Mouse (Mus musculus): ENCODE data around the gene Tsg101. TPM values are rescaled to one million over a fixed set of nuclear protein-coding genes. Genes with fewer than 3 reads are reported as not detected.

Tsg101 gene
- polyA plus RNA-seq (2012; rRNA removed) = 57.3 and 75.1 TPM in 2 replicates

GRCm38 (mm10) chr7:46919551-46920176, at the start of gene Tsg101:
Tsg101 (minus strand) TSS chr7:46919969.
- Histone ChIP-seq H3K4me1 (ENCODE audit: control insufficient read depth, insufficient read depth, low read length) (peaks cover 9% of the 10 kb centered on the region; the same call in 1 of the 2 replicates), H3K4me3 (replicated peaks; ENCODE audit: extremely low read depth, low read depth, low read length) (peak within 1 kb of the TSS; percentile 89)
- under 1% methylated on average over 75 of the region's 75 CpGs for WGBS
- DNase-seq = peak; percentile 94
- TF ChIP-seq POLR2A (IDR thresholded peaks at IDR 0.05; ENCODE audit: borderline replicate concordance, extremely low read depth, low read depth, low read length) (peak; percentile 98), CTCF (IDR thresholded peaks at IDR 0.05; ENCODE audit: insufficient read depth, low read length) (no peak)

GRCm38 (mm10) chr7:46964070-46964469, 44.3 kb upstream of the Tsg101 start:
- 66% methylated on average over 7 of the region's 7 CpGs for WGBS
- DNase-seq = no peak
- no peak overlapping the region for H3K4me3 ChIP-seq (replicated peaks; ENCODE audit: extremely low read depth, low read depth, low read length)
- 0 out of 2 replicates have a peak, but pooled peaks cover 3% of the 10 kb centered on the region for H3K4me1 ChIP-seq (ENCODE audit: control insufficient read depth, insufficient read depth, low read length)
- no peak for TF ChIP-seq CTCF (IDR thresholded peaks at IDR 0.05; ENCODE audit: insufficient read depth, low read length)
- no peak for TF ChIP-seq POLR2A (IDR thresholded peaks at IDR 0.05; ENCODE audit: borderline replicate concordance, extremely low read depth, low read depth, low read length)

GRCm38 (mm10) chr7:46962806-46963618, 43.2 kb upstream of the Tsg101 start:
- Histone ChIP-seq H3K4me1 (ENCODE audit: control insufficient read depth, insufficient read depth, low read length) (0 out of 2 replicates have a peak, but pooled peaks cover 3% of the 10 kb centered on the region), H3K4me3 (replicated peaks; ENCODE audit: extremely low read depth, low read depth, low read length) (no peak overlapping the region)
- peak; percentile 46 for DNase-seq
- WGBS = 2% methylated on average over 9 of the region's 9 CpGs
- TF ChIP-seq CTCF (IDR thresholded peaks at IDR 0.05; ENCODE audit: insufficient read depth, low read length) (peak; percentile 38), POLR2A (IDR thresholded peaks at IDR 0.05; ENCODE audit: borderline replicate concordance, extremely low read depth, low read depth, low read length) (no peak)

GRCm38 (mm10) chr7:46962132-46962531, 42.4 kb upstream of the Tsg101 start:
- DNase-seq = no peak
- TF ChIP-seq CTCF (IDR thresholded peaks at IDR 0.05; ENCODE audit: insufficient read depth, low read length) = no peak
- no peak for TF ChIP-seq POLR2A (IDR thresholded peaks at IDR 0.05; ENCODE audit: borderline replicate concordance, extremely low read depth, low read depth, low read length)

GRCm38 (mm10) chr7:46960991-46961390, 41.2 kb upstream of the Tsg101 start:
- no peak overlapping the region for H3K4me3 ChIP-seq (replicated peaks; ENCODE audit: extremely low read depth, low read depth, low read length)
- 35% methylated on average over 3 of the region's 3 CpGs for WGBS
- TF ChIP-seq CTCF (IDR thresholded peaks at IDR 0.05; ENCODE audit: insufficient read depth, low read length) (no peak), POLR2A (IDR thresholded peaks at IDR 0.05; ENCODE audit: borderline replicate concordance, extremely low read depth, low read depth, low read length) (no peak)
- DNase-seq = no peak
- 0 out of 2 replicates have a peak, but pooled peaks cover 3% of the 10 kb centered on the region for H3K4me1 ChIP-seq (ENCODE audit: control insufficient read depth, insufficient read depth, low read length)

More at GRCm38 (mm10) chr7:46962132-46962531, 42.4 kb upstream of the Tsg101 start:
- Histone ChIP-seq H3K4me1 (ENCODE audit: control insufficient read depth, insufficient read depth, low read length) (0 out of 2 replicates have a peak, but pooled peaks cover 3% of the 10 kb centered on the region), H3K4me3 (replicated peaks; ENCODE audit: extremely low read depth, low read depth, low read length) (no peak overlapping the region)

GRCm38 (mm10) chr7:46958853-46959252, 39.1 kb upstream of the Tsg101 start:
- WGBS = 10% methylated on average over 9 of the region's 9 CpGs

GRCm38 (mm10) chr7:46957831-46958691, 38.3 kb upstream of the Tsg101 start, which contains the start of gene Uevld:
Uevld (minus strand) TSS chr7:46958527.
- Histone ChIP-seq H3K4me1 (ENCODE audit: control insufficient read depth, insufficient read depth, low read length) (0 out of 2 replicates have a peak, but pooled peaks cover 2% of the 10 kb centered on the region), H3K4me3 (replicated peaks; ENCODE audit: extremely low read depth, low read depth, low read length) (peak within 1 kb of the TSS; percentile 83)
- peak; percentile 94 for DNase-seq
- TF ChIP-seq CTCF (IDR thresholded peaks at IDR 0.05; ENCODE audit: insufficient read depth, low read length) = no peak
- peak; percentile 48; the same call in 1 of the 2 replicates for TF ChIP-seq POLR2A (IDR thresholded peaks at IDR 0.05; ENCODE audit: borderline replicate concordance, extremely low read depth, low read depth, low read length)
- WGBS = under 1% methylated on average over 51 of the region's 51 CpGs

More at GRCm38 (mm10) chr7:46958853-46959252, 39.1 kb upstream of the Tsg101 start:
- TF ChIP-seq CTCF (IDR thresholded peaks at IDR 0.05; ENCODE audit: insufficient read depth, low read length) (no peak), POLR2A (IDR thresholded peaks at IDR 0.05; ENCODE audit: borderline replicate concordance, extremely low read depth, low read depth, low read length) (no peak)
- no peak overlapping the region for H3K4me3 ChIP-seq (replicated peaks; ENCODE audit: extremely low read depth, low read depth, low read length)
- DNase-seq = no peak
- H3K4me1 ChIP-seq (ENCODE audit: control insufficient read depth, insufficient read depth, low read length) = 0 out of 2 replicates have a peak, but pooled peaks cover 3% of the 10 kb centered on the region

GRCm38 (mm10) chr7:46935847-46936246, 16.1 kb upstream of the Tsg101 start:
- DNase-seq = no peak
- 33% methylated on average over 4 of the region's 4 CpGs for WGBS
- no peak overlapping the region for H3K4me3 ChIP-seq (replicated peaks; ENCODE audit: extremely low read depth, low read depth, low read length)
- peak; percentile 35; the same call in 1 of the 2 replicates for TF ChIP-seq CTCF (IDR thresholded peaks at IDR 0.05; ENCODE audit: insufficient read depth, low read length)
- TF ChIP-seq POLR2A (IDR thresholded peaks at IDR 0.05; ENCODE audit: borderline replicate concordance, extremely low read depth, low read depth, low read length) = no peak
- no peaks in the 10 kb centered on the region for H3K4me1 ChIP-seq (ENCODE audit: control insufficient read depth, insufficient read depth, low read length)
